Comparison of ENCODE assay signal across 8 mouse cellular contexts in genomic region chr13:51845591-51846191, GRCm38 (mm10). TPM values are rescaled to one million over a fixed set of nuclear protein-coding genes. Genes with fewer than 3 reads are reported as not detected.
DNase-seq lines count a peak whose midpoint lies in the region; ATAC-seq lines count a peak whose summit lies in the region.

No protein-coding gene starts in this region.

- peaks cover 35% of the 10 kb centered on the region for H3K4me1 ChIP-seq in hindbrain, embryonic 16.5 days (ENCODE audit: control insufficient read depth, insufficient read depth, low read depth, low read length)

- H3K9me3 ChIP-seq in hindbrain, embryonic 16.5 days (ENCODE audit: control insufficient read depth, low read length) = no peaks in the 10 kb centered on the region

- H3K9ac ChIP-seq in hindbrain, embryonic 16.5 days (ENCODE audit: low read depth, low read length) = peak overlapping the region; percentile 69

- WGBS in hindbrain, embryonic 16.5 days = under 1% methylated on average over 40 of the region's 45 CpGs
- under 1% methylated on average over 44 of the region's 45 CpGs for WGBS in macrophage (ENCODE audit: missing documents)

- H3K27ac ChIP-seq in hindbrain, embryonic 16.5 days (ENCODE audit: low read depth, low read length) = peak overlapping the region; percentile 79
- peak overlapping the region; percentile 74 for H3K27ac ChIP-seq in macrophage

- H3K79me2 ChIP-seq in macrophage (ENCODE audit: inconsistent target) = peaks cover 12% of the 10 kb centered on the region

- peak; percentile 82 for DNase-seq in Muller cell, postnatal 12 days (ENCODE audit: inconsistent ontology term)
- DNase-seq in cerebellum, postnatal 10 days = peak; percentile 94
- peak; percentile 73 to 82 for DNase-seq in frontal cortex, postnatal 36 days (ENCODE audit: low spot score in 2 of 2)
- DNase-seq in left cerebral cortex, adult 18-20 months (ENCODE audit: low spot score in 2 of 2) = peak; percentile 77 to 79
- DNase-seq in right cerebral cortex, adult 18-20 months = peak; percentile 75
- peak; percentile 82 for DNase-seq in urinary bladder, adult 2 months (ENCODE audit: low spot score)

- no peaks in the 10 kb centered on the region for H3K36me3 ChIP-seq in hindbrain, embryonic 16.5 days (ENCODE audit: control insufficient read depth, insufficient read depth, low read length)
- H3K36me3 ChIP-seq in macrophage (ENCODE audit: inconsistent target) = no peaks in the 10 kb centered on the region

- peak overlapping the region; percentile 68 for H3K4me3 ChIP-seq in hindbrain, embryonic 16.5 days (ENCODE audit: low read length)
- H3K4me3 ChIP-seq in macrophage (ENCODE audit: inconsistent target) = peak overlapping the region; percentile 69

- peaks cover 7% of the 10 kb centered on the region for H3K27me3 ChIP-seq in hindbrain, embryonic 16.5 days (replicated peaks; ENCODE audit: control insufficient read depth, insufficient read depth, low read length)

- peak overlapping the region; percentile 96 for H3K4me2 ChIP-seq in hindbrain, embryonic 16.5 days (ENCODE audit: low read length)

- ATAC-seq in hindbrain, embryonic 16.5 days = peak; percentile 38

RNA-seq across cellular contexts. Expression of gene Gadd45g, which starts 0.8 kb away (rescaled TPM):
- 46.4 and 52.2 TPM in 2 replicates for polyA plus RNA-seq in hindbrain, embryonic 16.5 days (2015; fragmentation: Nextera tagmentation; extraction: Ambion mirVana)
- total RNA-seq in left cerebral cortex, adult 18-20 months (2021) = 10 to 100 TPM; 13.5 to 23.2 TPM
- 10 to 100 TPM in 15 of 26 experiments, 1 to 10 TPM in 11; 3.1 to 36.8 (median 11.1) TPM for total RNA-seq in macrophage (2018; cell fraction: chromatin; rRNA removed)
- 10 to 100 TPM in 10 of 26 experiments, 1 to 10 TPM in 16; 4.8 to 28.2 (median 9.3) TPM for total RNA-seq in macrophage (2018; cell fraction: cytosol; rRNA removed)
- total RNA-seq in macrophage (2018; cell fraction: nucleus; rRNA removed) = 10 to 100 TPM in 16 of 26 experiments, 1 to 10 TPM in 10; 3.4 to 69.6 (median 11.5) TPM
- polyA plus RNA-seq in macrophage (2018) = 8.9 to 19.9 TPM (median 10.3 TPM) in 3 replicates
- 68.6 and 122 TPM in 2 replicates for polyA plus RNA-seq in urinary bladder, adult 2 months (2012; rRNA removed)

RNA-seq across cellular contexts. Expression of gene Sema4d, which starts 52.1 kb away (rescaled TPM):
- 14.3 and 17.9 TPM in 2 replicates for polyA plus RNA-seq in hindbrain, embryonic 16.5 days (2015; fragmentation: Nextera tagmentation; extraction: Ambion mirVana)
- 10 to 100 TPM; 65.8 to 71.3 TPM for total RNA-seq in left cerebral cortex, adult 18-20 months (2021)
- 100 to 1,000 TPM; 138 to 587 (median 262) TPM for total RNA-seq in macrophage (2018; cell fraction: chromatin; rRNA removed)
- 100 to 1,000 TPM; 117 to 388 (median 219) TPM for total RNA-seq in macrophage (2018; cell fraction: cytosol; rRNA removed)
- total RNA-seq in macrophage (2018; cell fraction: nucleus; rRNA removed) = 100 to 1,000 TPM; 156 to 800 (median 457) TPM
- 80.9 to 173 TPM (median 90.3 TPM) in 3 replicates for polyA plus RNA-seq in macrophage (2018)
- polyA plus RNA-seq in urinary bladder, adult 2 months (2012; rRNA removed) = 6.1 and 8.1 TPM in 2 replicates

Comparison
In these comparisons a context has a peak if more than half of its experiments do, and no peak if none do; other contexts are left out.
1. Peak in every context shown above with its lines: DNase-seq, ATAC-seq, H3K4me3 ChIP-seq and H3K27ac ChIP-seq.